Mouse (Mus musculus) common myeloid progenitor, adult 5-6 weeks (primary cell): Measurements from ENCODE around the gene Mmgt2. TPM values are rescaled to one million over a fixed set of nuclear protein-coding genes. Genes with fewer than 3 reads are reported as not detected.

Experiments used
- ATAC-seq: replicated peaks from 2 replicates; pipeline ENCODE4 v1.8.0; 2016; ENCODE audit warnings: low read depth, mild to moderate bottlenecking, moderate TSS enrichment, inconsistent platforms; ENCODE audit not compliant: poor library complexity, severe bottlenecking
- total RNA-seq: library from RNA; stranded (forward); fragments of 200-1000, 187-1606 nt; gene quantifications from 2 replicates; pipeline ENCODE4 v1.2.3, GENCODE M21; 2017

Gene Mmgt2
- 13.0 and 28.6 TPM in 2 replicates for total RNA-seq

GRCm38 (mm10) chr11:62648591-62649391 lies at the start of gene Mmgt2:
Gene Mmgt2 (plus strand): TSS chr11:62648664.
- peak; percentile 74 for ATAC-seq

GRCm38 (mm10) chr11:62601732-62602618 lies 46.5 kb upstream of the Mmgt2 start:
- 0 out of 2 replicates have a peak, but pooled peaks have one; percentile 0 for ATAC-seq

GRCm38 (mm10) chr11:62602619-62603311 lies 45.7 kb upstream of the Mmgt2 start:
- peak; percentile 82 for ATAC-seq

- peak; percentile 1; the same call in 1 of the 2 replicates for ATAC-seq
Observed at GRCm38 (mm10) chr11:62603312-62604056, 45.0 kb upstream of the Mmgt2 start.

GRCm38 (mm10) chr11:62604123-62604706 lies 44.2 kb upstream of the Mmgt2 start:
- no peak for ATAC-seq

- no peak for ATAC-seq
Observed at GRCm38 (mm10) chr11:62604886-62605618, 43.4 kb upstream of the Mmgt2 start.

- ATAC-seq = no peak
Observed at GRCm38 (mm10) chr11:62605619-62606298, 42.7 kb upstream of the Mmgt2 start.

GRCm38 (mm10) chr11:62606299-62607169 lies 41.9 kb upstream of the Mmgt2 start:
- ATAC-seq = no peak

GRCm38 (mm10) chr11:62607170-62607951 lies 41.1 kb upstream of the Mmgt2 start:
- no peak for ATAC-seq

GRCm38 (mm10) chr11:62607952-62608201 lies 40.6 kb upstream of the Mmgt2 start:
- no peak for ATAC-seq

- peak; percentile 67 for ATAC-seq
Observed at GRCm38 (mm10) chr11:62608826-62609675, 39.4 kb upstream of the Mmgt2 start.

GRCm38 (mm10) chr11:62610304-62610703 lies 38.2 kb upstream of the Mmgt2 start:
- ATAC-seq = no peak

GRCm38 (mm10) chr11:62612604-62613003 lies 35.9 kb upstream of the Mmgt2 start:
- no peak for ATAC-seq

- ATAC-seq = peak; percentile 87
Observed at GRCm38 (mm10) chr11:62613657-62614365, 34.7 kb upstream of the Mmgt2 start.

GRCm38 (mm10) chr11:62614876-62615410 lies 33.5 kb upstream of the Mmgt2 start:
- ATAC-seq = no peak
